Comparison of ENCODE assay signal across 8 mouse cellular contexts in the genomic region with DNA sequence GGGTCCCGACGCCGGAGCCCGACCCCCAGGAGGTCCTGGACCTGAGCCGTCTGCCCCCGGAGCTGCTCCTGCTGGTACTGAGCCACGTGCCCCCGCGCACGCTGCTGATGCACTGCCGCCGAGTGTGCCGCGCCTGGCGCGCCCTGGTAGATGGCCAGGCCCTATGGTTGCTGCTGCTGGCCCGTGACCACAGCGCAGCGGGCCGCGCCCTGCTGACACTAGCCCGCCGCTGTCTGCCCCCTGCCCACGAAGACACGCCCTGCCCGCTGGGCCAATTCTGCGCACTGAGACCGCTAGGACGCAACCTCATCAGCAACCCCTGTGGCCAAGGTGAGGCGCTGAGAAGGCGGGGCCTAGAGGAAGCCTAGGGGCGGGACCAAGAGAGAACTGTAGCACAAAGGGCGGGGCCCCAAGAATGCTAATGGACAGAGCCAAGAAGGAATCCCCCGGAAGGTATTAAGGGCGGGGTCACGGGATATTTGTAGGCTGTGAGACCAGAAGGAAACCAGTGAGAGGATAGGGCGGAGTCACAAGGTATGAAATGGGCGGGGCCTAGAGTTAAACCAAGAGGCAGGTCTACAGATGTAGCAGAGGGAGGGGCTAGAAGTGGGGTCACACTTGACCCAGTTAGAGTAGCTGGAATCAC. TPM values are rescaled to one million over a fixed set of nuclear protein-coding genes. Genes with fewer than 3 reads are reported as not detected.
A peak's percentile ranks its signal among the peaks of the same experiment; 100 is the strongest.
DNase-seq lines count a peak whose midpoint lies in the region; ATAC-seq and TF ChIP-seq lines count a peak whose summit lies in the region.

No protein-coding gene starts in this region.

- WGBS in heart, embryonic 13.5 days = 1% methylated on average over 38 of the region's 38 CpGs
- WGBS in liver, embryonic 11.5 days = under 1% methylated on average over 38 of the region's 38 CpGs

- TF ChIP-seq POLR2A in brain, embryonic 14.5 days (IDR thresholded peaks at IDR 0.05; ENCODE audit: borderline replicate concordance, extremely low read depth, insufficient read depth, insufficient read length, poor library complexity, severe bottlenecking) = no peak
- TF ChIP-seq POLR2A in embryonic fibroblast, embryonic 13.5 days (IDR thresholded peaks at IDR 0.05; ENCODE audit: low read depth, low read length) = peak; percentile 43; the same call in 1 of the 2 replicates

- H3K27ac ChIP-seq in embryonic fibroblast, embryonic 13.5 days (ENCODE audit: insufficient read depth, low read length) = no peak overlapping the region
- no peak overlapping the region for H3K27ac ChIP-seq in heart, embryonic 13.5 days (replicated peaks)
- H3K27ac ChIP-seq in liver, embryonic 11.5 days (ENCODE audit: low read depth, low read length) = no peak overlapping the region

- no peaks in the 10 kb centered on the region for H3K4me1 ChIP-seq in embryonic fibroblast, embryonic 13.5 days (ENCODE audit: control insufficient read depth, insufficient read depth, low read length)
- peaks cover 10% of the 10 kb centered on the region for H3K4me1 ChIP-seq in heart, embryonic 13.5 days
- H3K4me1 ChIP-seq in liver, embryonic 11.5 days (replicated peaks; ENCODE audit: control insufficient read depth, insufficient read depth, low read length) = peaks cover 3% of the 10 kb centered on the region; the same call in 1 of the 2 replicates

- no peak for TF ChIP-seq CTCF in brain, embryonic 14.5 days (IDR thresholded peaks at IDR 0.05; ENCODE audit: borderline replicate concordance, extremely low read depth, insufficient read depth, insufficient read length)
- TF ChIP-seq CTCF in embryonic fibroblast, embryonic 13.5 days (IDR thresholded peaks at IDR 0.05; ENCODE audit: borderline replicate concordance, insufficient read depth, low read length) = no peak

- peak overlapping the region; percentile 19 for H3K4me3 ChIP-seq in embryonic fibroblast, embryonic 13.5 days (ENCODE audit: insufficient read depth, low read length)
- peak overlapping the region; percentile 63 for H3K4me3 ChIP-seq in heart, embryonic 13.5 days
- H3K4me3 ChIP-seq in liver, embryonic 11.5 days (ENCODE audit: low read depth, low read length) = peak overlapping the region; percentile 43

- H3K36me3 ChIP-seq in heart, embryonic 13.5 days = no peaks in the 10 kb centered on the region
- no peaks in the 10 kb centered on the region; the same call in 1 of the 2 replicates for H3K36me3 ChIP-seq in liver, embryonic 11.5 days (ENCODE audit: control insufficient read depth, insufficient read depth, low read length)

- peak overlapping the region; percentile 90 for H3K4me2 ChIP-seq in heart, embryonic 13.5 days
- H3K4me2 ChIP-seq in liver, embryonic 11.5 days = peak overlapping the region; percentile 74

- no peaks in the 10 kb centered on the region for H3K9me3 ChIP-seq in heart, embryonic 13.5 days
- H3K9me3 ChIP-seq in liver, embryonic 11.5 days (ENCODE audit: control insufficient read depth, low read length) = no peaks in the 10 kb centered on the region

- peak; percentile 85 to 88 for DNase-seq in B cell, adult 2 months
- DNase-seq in brain, embryonic 14.5 days (ENCODE audit: low read depth) = peak; percentile 79
- DNase-seq in kidney, postnatal 10 days = peak; percentile 82
- peak; percentile 70 for DNase-seq in liver, embryonic 11.5 days (ENCODE audit: low spot score)
- peak; percentile 89 for DNase-seq in naive thymus-derived CD4-positive, alpha-beta T cell, adult 2 months (ENCODE audit: low read depth)
- DNase-seq in spleen, postnatal 4 days (ENCODE audit: low spot score in 2 of 2) = peak; percentile 73 to 78

- no peak; the same call in 1 of the 2 replicates for ATAC-seq in heart, embryonic 13.5 days (ENCODE audit: extremely low read depth, insufficient number of reproducible peaks, low FRiP score, low TSS enrichment)
- ATAC-seq in liver, embryonic 11.5 days (replicated peaks; ENCODE audit: low FRiP score) = peak; percentile 64

- peak overlapping the region; percentile 79 for H3K9ac ChIP-seq in heart, embryonic 13.5 days
- 0 out of 2 replicates have a peak overlapping the region, but pooled peaks have one; percentile 8 for H3K9ac ChIP-seq in liver, embryonic 11.5 days (ENCODE audit: low read depth, low read length)

- H3K27me3 ChIP-seq in heart, embryonic 13.5 days (replicated peaks) = peaks cover 36% of the 10 kb centered on the region
- H3K27me3 ChIP-seq in liver, embryonic 11.5 days (replicated peaks; ENCODE audit: control insufficient read depth, insufficient read depth, low read length) = peaks cover 31% of the 10 kb centered on the region

RNA-seq across cellular contexts. Expression of a gene that starts 0.8 kb away (rescaled TPM):
- polyA plus RNA-seq in brain, embryonic 14.5 days (2012; rRNA removed) = 18.0 and 22.0 TPM in 2 replicates
- 3.8 and 5.1 TPM in 2 replicates for polyA plus RNA-seq in embryonic fibroblast, embryonic 13.5 days (2011; ENCODE audit: insufficient read length, low read depth, missing spikeins)
- polyA plus RNA-seq in heart, embryonic 13.5 days (2015; fragmentation: Nextera tagmentation; extraction: Ambion mirVana) = 4.2 and 4.7 TPM in 2 replicates
- 1.4 and 1.7 TPM in 2 replicates for polyA plus RNA-seq in liver, embryonic 11.5 days (2014; fragmentation: Nextera tagmentation; extraction: Ambion mirVana)

RNA-seq across cellular contexts. Expression of a gene that starts 23.2 kb away (rescaled TPM):
- polyA plus RNA-seq in brain, embryonic 14.5 days (2012; rRNA removed) = 3.3 and 4.1 TPM in 2 replicates
- polyA plus RNA-seq in embryonic fibroblast, embryonic 13.5 days (2011; ENCODE audit: insufficient read length, low read depth, missing spikeins) = 16.3 and 18.4 TPM in 2 replicates
- polyA plus RNA-seq in heart, embryonic 13.5 days (2015; fragmentation: Nextera tagmentation; extraction: Ambion mirVana) = 10.6 and 11.4 TPM in 2 replicates
- 3.1 and 3.7 TPM in 2 replicates for polyA plus RNA-seq in liver, embryonic 11.5 days (2014; fragmentation: Nextera tagmentation; extraction: Ambion mirVana)

RNA-seq across cellular contexts. Expression of a gene that starts 48.2 kb away (rescaled TPM):
- polyA plus RNA-seq in brain, embryonic 14.5 days (2012; rRNA removed) = 68.0 and 91.1 TPM in 2 replicates
- 30.9 and 50.8 TPM in 2 replicates for polyA plus RNA-seq in embryonic fibroblast, embryonic 13.5 days (2011; ENCODE audit: insufficient read length, low read depth, missing spikeins)
- polyA plus RNA-seq in heart, embryonic 13.5 days (2015; fragmentation: Nextera tagmentation; extraction: Ambion mirVana) = 108 and 117 TPM in 2 replicates
- polyA plus RNA-seq in liver, embryonic 11.5 days (2014; fragmentation: Nextera tagmentation; extraction: Ambion mirVana) = 172 and 180 TPM in 2 replicates

RNA-seq across cellular contexts. Expression of a gene that starts 48.3 kb away (rescaled TPM):
- 22.5 and 27.4 TPM in 2 replicates for polyA plus RNA-seq in brain, embryonic 14.5 days (2012; rRNA removed)
- 5.2 and 7.1 TPM in 2 replicates for polyA plus RNA-seq in embryonic fibroblast, embryonic 13.5 days (2011; ENCODE audit: insufficient read length, low read depth, missing spikeins)
- 20.2 and 20.4 TPM in 2 replicates for polyA plus RNA-seq in heart, embryonic 13.5 days (2015; fragmentation: Nextera tagmentation; extraction: Ambion mirVana)
- 31.3 and 35.3 TPM in 2 replicates for polyA plus RNA-seq in liver, embryonic 11.5 days (2014; fragmentation: Nextera tagmentation; extraction: Ambion mirVana)
